Mouse (Mus musculus): ENCODE data around the gene Rab11b. TPM values are rescaled to one million over a fixed set of nuclear protein-coding genes. Genes with fewer than 3 reads are reported as not detected.

The Rab11b gene
- polyA plus RNA-seq, 1 experiment from 2014 or later, result 199 TPM

Other genes starting within 250 kb of the Rab11b start
- gene Adamts10, start 236.3 kb downstream of the Rab11b start, polyA plus RNA-seq (2014; fragmentation: Nextera tagmentation; extraction: Ambion mirVana), result 26.8 and 33.3 TPM in 2 replicates
- gene Myo1f, start 204.8 kb downstream of the Rab11b start, polyA plus RNA-seq (2014; fragmentation: Nextera tagmentation; extraction: Ambion mirVana), result 8.1 and 9.8 TPM in 2 replicates
- gene Zfp414, start 131.4 kb downstream of the Rab11b start, polyA plus RNA-seq (2014; fragmentation: Nextera tagmentation; extraction: Ambion mirVana), result 59.8 and 61.4 TPM in 2 replicates
- gene Pram1, start 122.5 kb downstream of the Rab11b start, polyA plus RNA-seq (2014; fragmentation: Nextera tagmentation; extraction: Ambion mirVana), result 0.82 and 1.6 TPM in 2 replicates
- 410 and 431 TPM in 2 replicates for gene Hnrnpm, start 73.7 kb downstream of the Rab11b start, polyA plus RNA-seq (2014; fragmentation: Nextera tagmentation; extraction: Ambion mirVana)
- 92.1 and 95.7 TPM in 2 replicates for gene March2, start 41.9 kb downstream of the Rab11b start, polyA plus RNA-seq (2014; fragmentation: Nextera tagmentation; extraction: Ambion mirVana)
- 28.1 and 31.9 TPM in 2 replicates for gene Angptl4, start 21.3 kb upstream of the Rab11b start, polyA plus RNA-seq (2014; fragmentation: Nextera tagmentation; extraction: Ambion mirVana)
- gene Kank3, start 50.0 kb upstream of the Rab11b start, polyA plus RNA-seq (2014; fragmentation: Nextera tagmentation; extraction: Ambion mirVana), result 21.4 and 23.4 TPM in 2 replicates
- 1,026 and 1,173 TPM in 2 replicates for gene Rps28, start 64.0 kb upstream of the Rab11b start, polyA plus RNA-seq (2014; fragmentation: Nextera tagmentation; extraction: Ambion mirVana)
- gene Ndufa7, start 64.0 kb upstream of the Rab11b start, polyA plus RNA-seq (2014; fragmentation: Nextera tagmentation; extraction: Ambion mirVana), result 390 and 411 TPM in 2 replicates
- 44.1 and 49.7 TPM in 2 replicates for gene Cd320, start 82.6 kb upstream of the Rab11b start, polyA plus RNA-seq (2014; fragmentation: Nextera tagmentation; extraction: Ambion mirVana)
- not detected in 2 replicates for gene Gm7029, start 113.3 kb upstream of the Rab11b start, polyA plus RNA-seq (2014; fragmentation: Nextera tagmentation; extraction: Ambion mirVana)
- gene Kifc1, start 130.1 kb upstream of the Rab11b start, polyA plus RNA-seq (2014; fragmentation: Nextera tagmentation; extraction: Ambion mirVana), result 10.2 and 11.8 TPM in 2 replicates
- 1.8 and 2.2 TPM in 2 replicates for gene Platr17, start 144.6 kb upstream of the Rab11b start, polyA plus RNA-seq (2014; fragmentation: Nextera tagmentation; extraction: Ambion mirVana)
- 46.9 and 52.9 TPM in 2 replicates for gene Daxx, start 148.9 kb upstream of the Rab11b start, polyA plus RNA-seq (2014; fragmentation: Nextera tagmentation; extraction: Ambion mirVana)
- gene Tapbp, start 155.4 kb upstream of the Rab11b start, polyA plus RNA-seq (2014; fragmentation: Nextera tagmentation; extraction: Ambion mirVana), result 28.1 and 29.1 TPM in 2 replicates
- gene Zbtb22, start 155.4 kb upstream of the Rab11b start, polyA plus RNA-seq (2014; fragmentation: Nextera tagmentation; extraction: Ambion mirVana), result 12.4 and 13.0 TPM in 2 replicates
- 22.1 and 25.6 TPM in 2 replicates for gene Rgl2, start 169.0 kb upstream of the Rab11b start, polyA plus RNA-seq (2014; fragmentation: Nextera tagmentation; extraction: Ambion mirVana)
- 266 and 286 TPM in 2 replicates for gene Pfdn6, start 179.8 kb upstream of the Rab11b start, polyA plus RNA-seq (2014; fragmentation: Nextera tagmentation; extraction: Ambion mirVana)
- 62.6 and 67.0 TPM in 2 replicates for gene Wdr46, start 180.1 kb upstream of the Rab11b start, polyA plus RNA-seq (2014; fragmentation: Nextera tagmentation; extraction: Ambion mirVana)
- 2.9 and 3.5 TPM in 2 replicates for gene B3galt4, start 191.0 kb upstream of the Rab11b start, polyA plus RNA-seq (2014; fragmentation: Nextera tagmentation; extraction: Ambion mirVana)
- 47.2 and 49.1 TPM in 2 replicates for gene Vps52, start 195.3 kb upstream of the Rab11b start, polyA plus RNA-seq (2014; fragmentation: Nextera tagmentation; extraction: Ambion mirVana)
- 2,164 and 2,343 TPM in 2 replicates for gene Rps18, start 195.5 kb upstream of the Rab11b start, polyA plus RNA-seq (2014; fragmentation: Nextera tagmentation; extraction: Ambion mirVana)
- 82.7 and 84.9 TPM in 2 replicates for gene H2-K1, start 239.8 kb upstream of the Rab11b start, polyA plus RNA-seq (2014; fragmentation: Nextera tagmentation; extraction: Ambion mirVana)

Measured in liver, embryonic 11.5 days (tissue).